Mouse (Mus musculus) C3H10T1/2 (cell line): ENCODE data around the gene Gpi1. TPM values are rescaled to one million over a fixed set of nuclear protein-coding genes. Genes with fewer than 3 reads are reported as not detected.

Source experiments
- polyA plus RNA-seq, 2 experiments: library from polyadenylated mRNA; unstranded; fragments of >200 nt; fragmentation: generic; extraction: Trizol; gene quantifications; one replicate each; pipeline ENCODE4 v1.2.1; 2012; ENCODE audit warnings: missing spikeins in 2 of 2

Gene Gpi1
- 100 to 1,000 TPM; 180 to 688 TPM for polyA plus RNA-seq

DNA sequence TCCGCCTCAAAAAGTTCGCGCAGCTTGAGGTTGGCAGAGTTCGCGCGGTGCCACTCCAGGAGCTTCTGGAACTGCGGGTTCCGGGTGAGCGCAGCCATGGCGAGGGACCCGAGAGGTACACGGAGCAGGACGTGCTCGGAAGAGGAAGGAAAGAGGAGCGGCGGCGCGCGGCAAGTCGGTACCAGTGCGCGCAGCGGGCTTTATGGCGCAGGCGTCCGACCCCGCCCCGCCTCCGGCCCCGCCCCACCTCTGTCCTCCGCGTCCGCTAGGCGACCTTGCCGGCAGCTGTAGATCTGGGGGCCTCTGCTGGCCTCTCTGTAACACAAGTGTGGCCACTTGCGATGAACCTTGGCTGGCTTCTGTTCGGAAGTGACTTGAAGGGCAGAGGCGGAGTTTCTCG, at the start of gene Gpi1:
Gpi1 (minus strand) TSS at position 221 of the 400 bp plus-strand sequence.

DNA sequence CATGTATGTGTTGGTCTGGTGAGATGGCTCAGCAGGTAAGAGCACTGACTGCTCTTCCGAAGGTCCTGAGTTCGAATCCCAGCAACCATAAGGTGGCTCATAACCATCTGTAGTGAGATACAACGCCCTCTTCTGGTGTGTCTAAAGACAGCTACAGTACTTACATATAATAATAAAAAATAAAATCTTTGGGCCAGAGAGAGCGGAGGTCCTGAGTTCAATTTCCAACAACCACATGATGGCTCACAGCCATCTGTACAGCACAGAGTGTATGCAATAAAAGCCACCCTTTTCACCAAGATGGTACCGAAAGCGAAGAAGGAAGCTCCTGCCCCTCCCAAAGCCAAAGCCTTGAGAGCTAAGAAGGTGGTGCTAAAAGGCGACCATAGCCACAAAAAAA, 20.6 kb upstream of the Gpi1 start, which contains the start of gene Gm6096:
Gm6096 (plus strand) TSS at position 301 of the 400 bp plus-strand sequence.

GRCm38 (mm10) chr7:34196132-34197128, 33.7 kb downstream of the Gpi1 start, which contains the start of gene Pdcd2l:
Pdcd2l (minus strand) TSS chr7:34196661.

GRCm38 (mm10) chr7:34169454-34169853, 60.7 kb downstream of the Gpi1 start, which contains the start of gene Uba2:
Uba2 (minus strand) TSS chr7:34169599.

Other genes starting within 250 kb of the Gpi1 start
- not detected for gene Scgb2b27, start 216.4 kb downstream of the Gpi1 start, polyA plus RNA-seq
- not detected for gene Scgb1b27, start 208.9 kb downstream of the Gpi1 start, polyA plus RNA-seq
- gene Scgb1b30, start 134.9 kb downstream of the Gpi1 start, polyA plus RNA-seq, result not detected
- 10 to 100 TPM; 34.4 to 36.7 TPM for gene Wtip, start 97.1 kb downstream of the Gpi1 start, polyA plus RNA-seq
- 10 to 100 TPM; 12.7 to 51.9 TPM for gene Uba2, start 60.7 kb downstream of the Gpi1 start, polyA plus RNA-seq
- 10 to 100 TPM; 21.8 to 24.0 TPM for gene Pdcd2l, start 33.7 kb downstream of the Gpi1 start, polyA plus RNA-seq
- under 1 TPM in 1 of 2 experiments, not detected in 1; 0.19 TPM for gene Gm6096, start 20.7 kb upstream of the Gpi1 start, polyA plus RNA-seq
- gene 4931406P16Rik, start 83.2 kb upstream of the Gpi1 start, polyA plus RNA-seq, result 1 to 10 TPM in 1 of 2 experiments, under 1 TPM in 1; 0.36 to 6.1 TPM
- 10 to 100 TPM in 1 of 2 experiments, 1 to 10 TPM in 1; 4.1 to 26.5 TPM for gene Lsm14a, start 163.0 kb upstream of the Gpi1 start, polyA plus RNA-seq